Mouse (Mus musculus) liver, embryonic 15.5 days (tissue): Measurements from ENCODE around the gene Mlana. TPM values are rescaled to one million over a fixed set of nuclear protein-coding genes. Genes with fewer than 3 reads are reported as not detected.

ENCODE experiments used
- ATAC-seq: fragments of 200-750 bp; cut with Nextera tagmentation; 2 replicates; pipeline ENCODE4 v1.8.0; 2017; ENCODE audit warnings: moderate number of reproducible peaks, mild to moderate bottlenecking, moderate library complexity; ENCODE audit not compliant: insufficient read depth
- H3K27ac ChIP-seq: fragments of 300-500 bp; sonication (generic); replicated peaks from 2 replicates; pipeline ENCODE4 v1.5.1; 2015; ENCODE audit warnings: mild to moderate bottlenecking, inconsistent platforms
- H3K27me3 ChIP-seq: fragments of 300-500 bp; sonication (generic); 2 replicates; pipeline ENCODE4 v1.6.1; 2015; ENCODE audit warnings: mild to moderate bottlenecking, inconsistent platforms
- H3K36me3 ChIP-seq: fragments of 300-500 bp; sonication (generic); replicated peaks from 2 replicates; pipeline ENCODE4 v1.6.1; 2015; ENCODE audit warnings: moderate library complexity, mild to moderate bottlenecking, inconsistent platforms
- H3K4me1 ChIP-seq: fragments of 300-500 bp; sonication (generic); replicated peaks from 2 replicates; pipeline ENCODE4 v1.6.1; 2015; ENCODE audit warnings: inconsistent platforms
- H3K4me2 ChIP-seq: fragments of 300-500 bp; sonication (generic); 2 replicates; pipeline ENCODE4 v1.6.1; 2015; ENCODE audit warnings: moderate library complexity, mild to moderate bottlenecking, inconsistent platforms
- H3K4me3 ChIP-seq: fragments of 300-500 bp; sonication (generic); replicated peaks from 2 replicates; pipeline ENCODE4 v1.5.1; 2015; ENCODE audit warnings: mild to moderate bottlenecking, inconsistent platforms
- H3K9ac ChIP-seq: fragments of 300-500 bp; sonication (generic); 2 replicates; pipeline ENCODE4 v1.6.1; 2015; ENCODE audit warnings: moderate library complexity, mild to moderate bottlenecking, inconsistent platforms
- H3K9me3 ChIP-seq: fragments of 300-500 bp; sonication (generic); replicated peaks from 2 replicates; pipeline ENCODE4 v1.6.1; 2016; ENCODE audit warnings: inconsistent platforms
- WGBS: fragments of 180-500 bp; shearing (Covaris S2); methylation state at CpG from one replicate; pipeline ENCODE4 v1.1.7; 2015; ENCODE audit warnings: mixed read lengths; ENCODE audit not compliant: insufficient replicate concordance; 5-methylcytosine and 5-hydroxymethylcytosine counted together
- polyA plus RNA-seq: library from polyadenylated mRNA; unstranded; fragments of >200 nt; fragmentation: Nextera tagmentation; extraction: Ambion mirVana; gene quantifications from 2 replicates; pipeline ENCODE4 v1.2.1, GENCODE M21; 2015

The Mlana gene
- polyA plus RNA-seq, 1 experiment from 2014 or later: not detected

- H3K4me2 ChIP-seq: 0 out of 2 replicates have a peak overlapping the region, but pooled peaks have one; percentile 54
Observed at GRCm38 (mm10) chr19:29707314-29707898, 9.8 kb downstream of the Mlana start.

GRCm38 (mm10) chr19:29708003-29708402 is 10.4 kb downstream of the Mlana start:
- no peaks in the 10 kb centered on the region for H3K36me3 ChIP-seq
- no peaks in the 10 kb centered on the region for H3K27me3 ChIP-seq
- 37% methylated on average over 14 of the region's 14 CpGs for WGBS
- no peak for ATAC-seq
- no peaks in the 10 kb centered on the region for H3K9me3 ChIP-seq
- no peaks in the 10 kb centered on the region; the same call in 1 of the 2 replicates for H3K4me1 ChIP-seq
- peak overlapping the region; percentile 54 for H3K4me2 ChIP-seq
- H3K27ac ChIP-seq: no peak overlapping the region
- H3K4me3 ChIP-seq: peak overlapping the region; percentile 39
- no peak overlapping the region for H3K9ac ChIP-seq

More at GRCm38 (mm10) chr19:29707314-29707898, 9.8 kb downstream of the Mlana start:
- H3K9ac ChIP-seq: no peak overlapping the region
- no peaks in the 10 kb centered on the region; the same call in 1 of the 2 replicates for H3K4me1 ChIP-seq
- no peak overlapping the region for H3K4me3 ChIP-seq
- no peaks in the 10 kb centered on the region for H3K9me3 ChIP-seq
- 69% methylated on average over 9 of the region's 9 CpGs for WGBS
- no peak for ATAC-seq
- H3K27ac ChIP-seq: no peak overlapping the region
- H3K27me3 ChIP-seq: no peaks in the 10 kb centered on the region
- no peaks in the 10 kb centered on the region for H3K36me3 ChIP-seq

- WGBS: 61% methylated on average over 5 of the region's 5 CpGs
- no peaks in the 10 kb centered on the region for H3K9me3 ChIP-seq
- H3K27me3 ChIP-seq: no peaks in the 10 kb centered on the region
- ATAC-seq: no peak
- H3K4me1 ChIP-seq: no peaks in the 10 kb centered on the region; the same call in 1 of the 2 replicates
- no peaks in the 10 kb centered on the region for H3K36me3 ChIP-seq
- H3K27ac ChIP-seq: no peak overlapping the region
- peak overlapping the region; percentile 54 for H3K4me2 ChIP-seq
- peak overlapping the region; percentile 39 for H3K4me3 ChIP-seq
- H3K9ac ChIP-seq: no peak overlapping the region
Observed at GRCm38 (mm10) chr19:29708461-29708860, 10.8 kb downstream of the Mlana start.

GRCm38 (mm10) chr19:29709461-29709860 is 11.8 kb downstream of the Mlana start:
- Histone ChIP-seq H3K36me3 (no peaks in the 10 kb centered on the region), H3K4me3 (no peak overlapping the region), H3K4me2 (no peak overlapping the region), H3K4me1 (no peaks in the 10 kb centered on the region; the same call in 1 of the 2 replicates), H3K9me3 (no peaks in the 10 kb centered on the region), H3K27ac (no peak overlapping the region), H3K9ac (no peak overlapping the region), H3K27me3 (no peaks in the 10 kb centered on the region)
- no peak for ATAC-seq
- 63% methylated on average over 3 of the region's 3 CpGs for WGBS

GRCm38 (mm10) chr19:29713451-29713850 is 15.8 kb downstream of the Mlana start:
- no peak overlapping the region for H3K4me3 ChIP-seq
- no peak overlapping the region for H3K27ac ChIP-seq
- WGBS: 75% methylated on average over 4 of the region's 4 CpGs
- no peak overlapping the region for H3K9ac ChIP-seq
- no peaks in the 10 kb centered on the region for H3K4me1 ChIP-seq
- H3K9me3 ChIP-seq: no peaks in the 10 kb centered on the region
- H3K36me3 ChIP-seq: peaks cover 24% of the 10 kb centered on the region
- no peak for ATAC-seq
- no peaks in the 10 kb centered on the region for H3K27me3 ChIP-seq
- H3K4me2 ChIP-seq: no peak overlapping the region

GRCm38 (mm10) chr19:29717854-29718253 is 20.2 kb downstream of the Mlana start:
- no peak overlapping the region for H3K4me2 ChIP-seq
- H3K27ac ChIP-seq: no peak overlapping the region
- no peaks in the 10 kb centered on the region for H3K4me1 ChIP-seq
- no peak for ATAC-seq
- H3K9ac ChIP-seq: no peak overlapping the region
- no peaks in the 10 kb centered on the region for H3K27me3 ChIP-seq
- 63% methylated on average over 3 of the region's 3 CpGs for WGBS
- H3K9me3 ChIP-seq: no peaks in the 10 kb centered on the region
- peaks cover 31% of the 10 kb centered on the region for H3K36me3 ChIP-seq
- H3K4me3 ChIP-seq: no peak overlapping the region

- ATAC-seq: no peak
- H3K36me3 ChIP-seq: peaks cover 31% of the 10 kb centered on the region
- H3K9me3 ChIP-seq: no peaks in the 10 kb centered on the region
- H3K27ac ChIP-seq: no peak overlapping the region
- H3K4me2 ChIP-seq: no peak overlapping the region
- WGBS: 83% methylated on average over 3 of the region's 3 CpGs
- H3K9ac ChIP-seq: no peak overlapping the region
- no peak overlapping the region for H3K4me3 ChIP-seq
- no peaks in the 10 kb centered on the region for H3K27me3 ChIP-seq
- H3K4me1 ChIP-seq: no peaks in the 10 kb centered on the region
Observed at GRCm38 (mm10) chr19:29718476-29718875, 20.9 kb downstream of the Mlana start.

- no peak for ATAC-seq
- Histone ChIP-seq H3K27ac (no peak overlapping the region), H3K27me3 (no peaks in the 10 kb centered on the region), H3K4me2 (no peak overlapping the region), H3K9ac (no peak overlapping the region), H3K4me1 (no peaks in the 10 kb centered on the region), H3K36me3 (no peaks in the 10 kb centered on the region), H3K4me3 (no peak overlapping the region), H3K9me3 (no peaks in the 10 kb centered on the region)
- WGBS: 76% methylated on average over 3 of the region's 3 CpGs
Observed at GRCm38 (mm10) chr19:29735421-29735820, 37.8 kb downstream of the Mlana start.

GRCm38 (mm10) chr19:29739608-29740007 is 42.0 kb downstream of the Mlana start:
- 84% methylated on average over 2 of the region's 2 CpGs for WGBS
- no peak overlapping the region for H3K4me3 ChIP-seq
- no peak for ATAC-seq
- H3K4me1 ChIP-seq: no peaks in the 10 kb centered on the region
- no peaks in the 10 kb centered on the region for H3K27me3 ChIP-seq
- no peak overlapping the region for H3K9ac ChIP-seq
- H3K27ac ChIP-seq: no peak overlapping the region
- no peaks in the 10 kb centered on the region for H3K36me3 ChIP-seq
- H3K4me2 ChIP-seq: no peak overlapping the region
- no peaks in the 10 kb centered on the region for H3K9me3 ChIP-seq

GRCm38 (mm10) chr19:29740661-29741060 is 43.0 kb downstream of the Mlana start:
- ATAC-seq: no peak
- 64% methylated on average over 1 of the region's 1 CpGs for WGBS
- no peaks in the 10 kb centered on the region for H3K4me1 ChIP-seq

GRCm38 (mm10) chr19:29743531-29743930 is 45.9 kb downstream of the Mlana start:
- no peak overlapping the region for H3K4me2 ChIP-seq

More at GRCm38 (mm10) chr19:29740661-29741060, 43.0 kb downstream of the Mlana start:
- H3K4me2 ChIP-seq: no peak overlapping the region
- H3K9me3 ChIP-seq: no peaks in the 10 kb centered on the region
- H3K9ac ChIP-seq: no peak overlapping the region
- H3K27ac ChIP-seq: no peak overlapping the region
- no peaks in the 10 kb centered on the region for H3K36me3 ChIP-seq
- H3K27me3 ChIP-seq: no peaks in the 10 kb centered on the region
- H3K4me3 ChIP-seq: no peak overlapping the region

GRCm38 (mm10) chr19:29750994-29751393 is 53.4 kb downstream of the Mlana start:
- no peak overlapping the region for H3K4me3 ChIP-seq
- ATAC-seq: no peak
- H3K9me3 ChIP-seq: no peaks in the 10 kb centered on the region
- H3K4me2 ChIP-seq: no peak overlapping the region
- no peak overlapping the region for H3K27ac ChIP-seq
- WGBS: 67% methylated on average over 3 of the region's 3 CpGs
- no peak overlapping the region for H3K9ac ChIP-seq
- no peaks in the 10 kb centered on the region for H3K4me1 ChIP-seq
- H3K27me3 ChIP-seq: no peaks in the 10 kb centered on the region
- H3K36me3 ChIP-seq: no peaks in the 10 kb centered on the region

More at GRCm38 (mm10) chr19:29743531-29743930, 45.9 kb downstream of the Mlana start:
- no peak overlapping the region for H3K9ac ChIP-seq
- H3K4me1 ChIP-seq: no peaks in the 10 kb centered on the region
- ATAC-seq: no peak
- 72% methylated on average over 5 of the region's 5 CpGs for WGBS
- H3K36me3 ChIP-seq: no peaks in the 10 kb centered on the region
- no peaks in the 10 kb centered on the region for H3K9me3 ChIP-seq
- H3K27ac ChIP-seq: no peak overlapping the region
- H3K4me3 ChIP-seq: peak overlapping the region; percentile 23; the same call in 1 of the 2 replicates
- no peaks in the 10 kb centered on the region for H3K27me3 ChIP-seq
